Mouse (Mus musculus): ENCODE results near the gene Upp1.

DNA sequence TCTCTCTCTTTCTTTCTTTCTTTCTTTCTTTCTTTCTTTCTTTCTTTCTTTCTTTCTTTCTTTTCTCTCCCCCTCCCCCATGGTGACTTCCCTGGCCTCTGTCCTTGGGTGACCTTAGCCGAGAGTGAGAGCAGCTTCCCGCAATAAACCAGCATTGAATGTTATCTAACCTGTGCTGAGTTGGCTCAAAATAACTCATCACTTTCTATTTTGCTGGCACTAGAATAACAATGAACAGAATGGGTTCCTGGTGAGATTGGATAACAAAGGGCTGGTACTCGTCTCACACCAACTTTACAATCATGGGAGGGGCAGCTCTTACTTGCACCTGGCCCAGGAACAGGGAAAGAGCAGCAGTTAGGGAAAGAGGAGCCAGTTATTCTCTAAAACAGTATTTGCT lies 987 bp upstream of the Upp1 start:
- TF ChIP-seq POLR2A (IDR thresholded peaks at IDR 0.05; ENCODE audit: control insufficient read depth, extremely low read depth, insufficient read depth, low read length, poor library complexity) (no peak), CTCF (IDR thresholded peaks at IDR 0.05; ENCODE audit: borderline replicate concordance, control insufficient read depth, extremely low read depth, insufficient read depth, low read length, poor library complexity) (no peak)
